Mouse (Mus musculus): ENCODE data around the gene Csnk2a2.

DNA sequence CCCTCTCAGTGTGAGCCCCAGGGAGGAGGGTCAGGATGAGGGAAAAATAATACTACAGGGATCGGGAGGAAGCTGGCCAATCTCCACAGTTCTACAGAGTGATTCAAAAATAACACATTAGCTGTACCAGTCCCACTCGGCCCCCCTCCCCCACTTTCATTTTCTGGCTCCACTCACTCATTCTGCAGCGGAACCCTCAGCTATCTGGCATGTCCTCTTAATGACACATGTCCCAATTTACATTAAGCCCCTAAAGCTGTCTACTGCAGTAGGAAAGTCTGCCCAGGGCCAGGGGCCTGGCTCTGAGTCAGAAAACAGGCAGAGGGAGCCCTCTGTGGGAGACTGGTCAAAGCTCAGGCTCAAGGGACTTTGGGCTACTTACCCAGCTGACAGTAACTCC lies 59.9 kb downstream of the Csnk2a2 start:
- no peak for TF ChIP-seq CTCF (IDR thresholded peaks at IDR 0.05; ENCODE audit: control insufficient read depth, insufficient read depth, insufficient replicate concordance, low read depth, low read length)
- TF ChIP-seq POLR2A (IDR thresholded peaks at IDR 0.05; ENCODE audit: control insufficient read depth, low read depth, low read length): no peak

Measured in testis, adult 2 months (tissue).